Mouse (Mus musculus) lung, adult 2 months (tissue): ENCODE data around the gene Dcbld2. TPM values are rescaled to one million over a fixed set of nuclear protein-coding genes. Genes with fewer than 3 reads are reported as not detected.

ENCODE experiments used
- DNase-seq: peaks from one replicate; pipeline ENCODE4 v3.0.0; 2022
- H3K4me1 ChIP-seq: fragments of 200-500 bp; 2 replicates; pipeline ENCODE4 v1.6.1; 2011; ENCODE audit warnings: low read length; ENCODE audit not compliant: control insufficient read depth, insufficient read depth
- H3K4me3 ChIP-seq: fragments of 200-500 bp; replicated peaks from 2 replicates; pipeline ENCODE3; 2011; ENCODE audit warnings: low read depth, mild to moderate bottlenecking, control low read depth, low read length; ENCODE audit errors: extremely low read depth
- CTCF ChIP-seq: fragments of 200-500 bp; IDR thresholded peaks from 2 replicates; pipeline ENCODE4 v1.5.1; 2011; ENCODE audit warnings: mild to moderate bottlenecking, low read length, control low read depth; ENCODE audit not compliant: insufficient read depth
- POLR2A ChIP-seq: fragments of 200-500 bp; IDR thresholded peaks from 2 replicates; pipeline ENCODE4 v1.6.1; 2011; ENCODE audit warnings: low read depth, mild to moderate bottlenecking, control low read depth, low read length, borderline replicate concordance; ENCODE audit errors: extremely low read depth
- WGBS: fragments of 180-500 bp; shearing (Covaris S2); methylation state at CpG from one replicate; pipeline ENCODE4 v1.1.7; 2018; 5-methylcytosine and 5-hydroxymethylcytosine counted together
- polyA plus RNA-seq: library from polyadenylated mRNA; depleted of rRNA; stranded (reverse); fragments of >200 nt; gene quantifications from 2 replicates; pipeline ENCODE4 v1.2.3, GENCODE M21; 2012; rRNA removed

Dcbld2 gene
- 10.6 and 14.0 TPM in 2 replicates for polyA plus RNA-seq

DNA sequence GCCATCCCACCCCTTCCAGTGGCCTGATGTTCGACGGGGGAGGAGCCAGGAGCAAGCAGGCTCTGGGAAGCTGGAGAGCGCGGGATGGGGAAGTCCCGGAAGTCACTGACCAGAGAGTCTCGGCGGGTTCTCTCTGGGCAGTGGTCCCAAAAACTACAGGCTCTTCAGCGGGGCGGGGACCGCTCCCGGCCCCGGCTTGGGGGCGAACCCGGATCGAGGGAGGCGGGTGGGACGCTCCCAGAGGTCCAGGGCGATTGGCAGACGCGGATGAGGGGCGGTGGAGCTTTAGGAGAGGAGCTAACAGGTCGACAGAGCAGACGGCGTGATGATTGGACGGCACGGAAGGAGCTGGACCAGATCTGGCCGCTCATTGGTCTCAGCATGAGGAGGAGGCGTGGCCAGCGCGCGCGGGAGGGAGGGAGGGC, at the start of gene Dcbld2:
Dcbld2 (plus strand) TSS at position 382 of the 425 bp plus-strand sequence.
- TF ChIP-seq CTCF (no peak), POLR2A (no peak)
- no peaks in the 10 kb centered on the region for H3K4me1 ChIP-seq
- peak within 1 kb of the TSS; percentile 80 for H3K4me3 ChIP-seq
- DNase-seq: peak; percentile 92
- WGBS: under 1% methylated on average over 32 of the region's 32 CpGs

DNA sequence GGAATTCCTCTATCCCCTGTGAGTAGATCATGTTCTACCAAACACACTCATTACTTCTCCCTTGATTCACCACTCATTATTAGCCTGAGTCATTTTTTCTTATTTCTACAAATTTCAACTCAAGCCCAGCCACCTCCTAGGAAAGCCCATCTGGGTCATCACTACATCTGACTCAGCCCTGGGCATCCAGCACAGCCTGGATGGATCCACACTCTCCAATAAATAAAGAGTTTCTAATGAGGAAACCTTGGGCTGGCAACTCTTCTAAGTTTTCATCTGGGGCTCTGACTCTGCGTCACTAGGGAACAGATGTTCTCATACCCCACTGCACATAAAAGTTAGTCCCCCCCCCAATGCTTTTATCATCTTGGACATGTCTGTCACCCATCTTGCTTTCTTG, 31.1 kb upstream of the Dcbld2 start:
- WGBS: 34% methylated on average over 1 of the region's 1 CpGs
- no peak for DNase-seq
- no peak for TF ChIP-seq POLR2A
- TF ChIP-seq CTCF: no peak
- Histone ChIP-seq H3K4me3 (no peak overlapping the region), H3K4me1 (no peaks in the 10 kb centered on the region)

DNA sequence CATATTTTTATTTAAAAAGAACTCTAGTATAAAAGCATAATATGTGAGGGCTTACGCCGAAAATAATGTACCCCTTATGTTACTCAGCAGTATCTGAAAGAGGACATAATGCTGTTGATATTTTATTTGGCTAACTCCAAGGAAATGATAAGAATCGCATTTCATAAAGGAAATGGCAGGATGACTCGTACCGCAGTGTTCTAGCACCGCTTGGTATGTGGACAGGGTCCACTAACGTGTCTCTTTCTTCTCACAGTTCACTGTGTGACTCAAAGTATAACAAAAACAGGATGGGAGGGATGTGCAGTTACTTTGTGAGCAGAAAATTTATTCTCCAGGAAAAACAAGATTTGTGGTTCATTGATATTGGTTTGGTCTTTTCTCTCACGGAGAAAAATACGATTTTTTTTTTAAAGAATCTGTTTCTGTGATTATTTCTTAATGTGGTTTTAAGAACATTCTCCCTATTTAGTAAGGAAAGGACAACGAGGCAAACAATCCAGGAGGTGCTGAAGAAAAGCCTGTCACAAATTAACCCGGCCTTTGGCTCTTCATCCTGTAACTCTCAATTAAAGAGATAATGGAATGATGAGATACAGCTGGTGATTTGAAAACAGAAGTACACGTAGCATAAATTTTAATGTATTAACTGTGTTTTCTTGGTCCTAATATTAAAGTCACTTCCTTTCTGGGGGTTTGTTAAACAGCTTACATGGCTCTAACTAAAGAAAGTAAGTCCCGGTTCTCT, 30.3 kb upstream of the Dcbld2 start:
- no peak overlapping the region for H3K4me3 ChIP-seq
- H3K4me1 ChIP-seq: no peaks in the 10 kb centered on the region
- no peak for DNase-seq
- WGBS: 40% methylated on average over 13 of the region's 13 CpGs
- TF ChIP-seq CTCF: no peak
- no peak for TF ChIP-seq POLR2A

DNA sequence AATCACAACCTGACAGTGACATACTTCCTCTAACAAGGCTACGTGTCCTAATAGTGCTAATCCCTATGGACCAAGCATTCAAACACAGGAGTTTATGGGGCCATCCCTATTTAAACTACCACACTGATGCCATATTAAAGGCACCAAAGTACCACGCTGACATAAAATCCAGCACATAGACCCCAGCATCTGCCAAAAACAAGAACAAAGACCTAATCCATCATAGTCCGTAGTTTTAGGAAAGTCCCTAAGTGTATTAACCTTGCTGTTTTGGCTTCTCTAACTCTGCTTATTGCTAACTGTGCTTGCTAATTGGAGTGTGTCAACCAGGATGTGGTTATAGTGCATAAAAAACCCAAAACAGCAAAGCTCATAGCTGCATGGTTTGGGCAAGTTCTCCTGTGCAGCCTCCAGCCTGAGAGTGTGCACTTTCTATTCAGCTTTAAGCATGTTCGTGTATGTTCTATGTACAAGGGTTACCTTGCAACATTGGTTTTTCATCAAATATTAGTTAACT, 21.9 kb upstream of the Dcbld2 start:
- 80% methylated on average over 4 of the region's 4 CpGs for WGBS
- no peak overlapping the region for H3K4me3 ChIP-seq
- TF ChIP-seq POLR2A (no peak), CTCF (no peak)
- no peaks in the 10 kb centered on the region for H3K4me1 ChIP-seq
- no peak for DNase-seq

DNA sequence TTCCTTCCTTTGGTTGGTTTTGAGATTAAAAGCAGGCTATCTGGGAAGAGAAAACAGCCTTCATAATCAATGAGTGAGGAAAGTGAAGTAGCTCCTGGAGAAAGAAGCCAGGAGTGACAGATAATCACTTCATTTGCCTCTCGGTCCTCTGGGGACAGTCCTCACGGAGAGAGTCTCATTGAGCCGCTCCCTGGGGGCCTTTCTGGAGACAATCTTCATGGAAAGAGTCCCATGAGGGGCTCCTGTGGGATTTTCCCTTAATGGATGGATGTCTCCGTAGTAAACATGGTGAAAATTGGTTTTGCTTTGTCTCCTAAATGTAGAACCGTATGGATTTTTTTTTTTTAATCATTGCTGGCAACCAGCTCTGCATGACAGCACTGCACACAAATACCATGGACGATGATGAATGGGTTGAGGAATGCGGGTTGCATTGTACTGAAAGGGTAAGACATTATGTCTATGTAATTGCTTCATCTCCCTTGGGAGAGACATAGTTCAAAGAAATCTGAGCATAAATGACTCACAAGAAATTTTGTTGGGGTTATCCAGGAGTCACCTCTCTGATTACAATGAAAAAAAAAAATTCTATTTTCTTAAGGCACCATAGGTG, 19.0 kb upstream of the Dcbld2 start:
- WGBS: 49% methylated on average over 7 of the region's 7 CpGs
- no peaks in the 10 kb centered on the region for H3K4me1 ChIP-seq
- DNase-seq: no peak
- H3K4me3 ChIP-seq: no peak overlapping the region
- TF ChIP-seq POLR2A: no peak
- no peak for TF ChIP-seq CTCF

DNA sequence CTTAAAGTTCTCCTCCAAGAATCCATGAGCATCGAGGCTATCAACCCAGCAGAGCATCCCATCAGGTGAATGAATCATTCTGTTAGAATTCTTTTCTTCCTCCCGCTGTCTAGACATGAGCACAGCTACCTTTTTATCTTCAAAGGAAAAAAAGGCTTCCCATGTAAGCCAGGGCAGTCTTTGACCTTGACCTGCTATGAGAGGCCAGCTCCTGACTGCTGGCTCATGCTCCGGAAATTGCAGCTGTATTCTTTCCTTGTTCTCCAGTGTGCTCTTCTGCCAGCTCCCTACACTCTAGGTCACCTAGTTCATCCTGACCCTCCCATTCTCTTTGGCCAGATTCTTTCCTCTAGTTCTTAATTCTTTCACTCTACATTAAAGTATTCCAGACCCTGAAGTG, 15.2 kb upstream of the Dcbld2 start:
- TF ChIP-seq CTCF: no peak
- TF ChIP-seq POLR2A: no peak
- DNase-seq: no peak
- WGBS: 65% methylated on average over 3 of the region's 3 CpGs

DNA sequence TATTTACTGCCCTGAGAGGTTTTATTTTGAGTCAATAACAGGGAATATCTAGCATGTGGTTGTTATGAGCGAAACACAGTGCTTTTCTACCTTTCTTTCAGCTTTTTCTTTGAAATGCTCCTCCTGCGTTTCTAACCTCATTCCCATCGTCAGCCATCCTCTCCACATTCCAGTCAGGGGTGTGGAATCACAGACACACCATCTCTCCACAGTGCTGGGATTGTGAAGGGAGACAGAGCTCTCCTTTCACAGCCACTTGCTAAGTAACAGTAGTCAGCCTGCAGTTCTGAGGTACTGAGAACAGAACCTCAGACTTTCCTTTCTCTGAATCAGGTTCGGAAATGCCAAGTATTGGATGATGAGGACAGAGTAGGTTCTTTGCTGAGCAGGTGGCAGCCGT, 14.1 kb upstream of the Dcbld2 start:
- WGBS: 68% methylated on average over 5 of the region's 5 CpGs
- no peak for DNase-seq
- Histone ChIP-seq H3K4me1 (no peaks in the 10 kb centered on the region), H3K4me3 (no peak overlapping the region)
- TF ChIP-seq CTCF (no peak), POLR2A (no peak)

More for the DNA sequence above, 15.2 kb upstream of the Dcbld2 start:
- H3K4me1 ChIP-seq: no peaks in the 10 kb centered on the region
- no peak overlapping the region for H3K4me3 ChIP-seq

DNA sequence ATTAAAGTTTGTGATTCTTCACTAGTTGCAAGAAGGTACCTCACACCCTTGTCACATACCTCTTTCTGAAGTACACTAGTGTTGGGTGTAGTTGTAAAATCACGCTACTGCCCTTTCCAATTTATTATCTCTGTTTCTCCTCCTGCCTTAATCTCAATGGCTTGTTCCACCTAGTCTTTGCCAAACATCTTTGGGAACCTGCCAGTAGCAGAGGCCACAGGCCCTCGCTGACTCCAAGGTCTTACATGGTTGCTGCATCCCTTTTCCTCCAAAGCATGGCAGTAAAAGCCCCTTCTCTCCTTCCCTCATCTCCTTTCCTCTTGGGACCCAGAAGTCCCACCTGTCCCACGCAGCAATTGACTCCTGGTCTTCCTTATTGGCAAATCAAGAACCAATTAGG, 9.6 kb upstream of the Dcbld2 start:
- Histone ChIP-seq H3K4me3 (no peak overlapping the region), H3K4me1 (no peaks in the 10 kb centered on the region)
- TF ChIP-seq POLR2A (no peak), CTCF (no peak)
- 71% methylated on average over 3 of the region's 3 CpGs for WGBS
- DNase-seq: no peak

DNA sequence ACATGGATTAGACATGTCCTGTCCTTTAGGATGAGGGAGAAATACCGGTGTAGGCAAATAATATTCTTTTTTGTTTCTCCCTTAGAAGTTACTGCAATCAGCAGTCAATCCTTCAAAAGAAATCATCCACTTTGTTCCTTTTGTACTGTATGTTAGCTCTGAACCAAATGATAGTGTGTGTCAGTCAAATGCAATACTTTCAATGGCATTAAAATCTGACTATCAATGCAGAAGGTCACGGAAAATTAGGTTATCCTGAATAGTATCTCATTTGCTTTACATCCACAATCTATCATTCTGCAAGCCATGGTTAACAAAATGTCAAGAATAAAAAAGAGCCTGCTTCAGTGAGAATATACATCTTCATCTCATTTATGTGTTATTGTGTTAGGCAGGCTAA, 7.2 kb upstream of the Dcbld2 start:
- TF ChIP-seq CTCF: no peak
- no peak for TF ChIP-seq POLR2A
- WGBS: 96% methylated on average over 2 of the region's 2 CpGs
- DNase-seq: no peak
- Histone ChIP-seq H3K4me3 (no peak overlapping the region), H3K4me1 (no peaks in the 10 kb centered on the region)

DNA sequence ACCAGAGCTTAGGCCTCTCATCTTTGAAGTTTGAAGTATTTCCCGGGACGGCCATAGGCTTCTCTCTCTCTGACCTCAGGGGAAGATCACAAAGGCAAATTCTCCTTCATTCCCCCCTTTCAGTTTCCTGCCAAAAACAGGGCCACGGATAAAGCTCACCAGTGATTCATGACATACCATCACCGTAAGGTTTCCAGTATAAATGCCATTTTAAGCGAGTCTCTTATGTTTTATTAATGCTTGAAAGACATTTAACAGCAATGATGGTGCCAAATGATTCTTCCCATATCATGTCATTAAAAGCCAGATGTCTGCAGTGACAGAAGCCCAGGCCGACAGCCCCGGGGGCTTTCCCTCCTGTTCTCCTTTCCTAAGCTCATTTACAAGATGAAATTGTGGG, 3.6 kb upstream of the Dcbld2 start:
- WGBS: 68% methylated on average over 7 of the region's 7 CpGs
- H3K4me1 ChIP-seq: no peaks in the 10 kb centered on the region
- H3K4me3 ChIP-seq: no peak overlapping the region
- TF ChIP-seq CTCF (no peak), POLR2A (no peak)
- DNase-seq: no peak
